Mouse (Mus musculus): ENCODE measurements around the gene Apbb2. TPM values are rescaled to one million over a fixed set of nuclear protein-coding genes. Genes with fewer than 3 reads are reported as not detected.

Apbb2 gene
- polyA plus RNA-seq, 2 experiments from 2014 or later = 5.0 TPM; not detected in 1

GRCm38 (mm10) chr5:66602287-66602820 lies 16.2 kb downstream of the Apbb2 start:
- ATAC-seq = no peak

GRCm38 (mm10) chr5:66600415-66600814 lies 18.2 kb downstream of the Apbb2 start:
- ATAC-seq = no peak

- no peak for ATAC-seq
Observed at GRCm38 (mm10) chr5:66599888-66600287, 18.7 kb downstream of the Apbb2 start.

- no peak for ATAC-seq
Observed at GRCm38 (mm10) chr5:66596296-66596695, 22.3 kb downstream of the Apbb2 start.

- ATAC-seq = no peak
Observed at GRCm38 (mm10) chr5:66594881-66595280, 23.7 kb downstream of the Apbb2 start.

GRCm38 (mm10) chr5:66586236-66586745 lies 32.3 kb downstream of the Apbb2 start:
- ATAC-seq = no peak

- ATAC-seq = no peak
Observed at GRCm38 (mm10) chr5:66583019-66583406, 35.6 kb downstream of the Apbb2 start.

GRCm38 (mm10) chr5:66582281-66583018 lies 36.1 kb downstream of the Apbb2 start:
- no peak for ATAC-seq

- ATAC-seq = no peak
Observed at GRCm38 (mm10) chr5:66579066-66579465, 39.5 kb downstream of the Apbb2 start.

GRCm38 (mm10) chr5:66576299-66576698 lies 42.3 kb downstream of the Apbb2 start:
- no peak for ATAC-seq

- ATAC-seq = no peak
Observed at GRCm38 (mm10) chr5:66575148-66575547, 43.4 kb downstream of the Apbb2 start.

GRCm38 (mm10) chr5:66573266-66573665 lies 45.3 kb downstream of the Apbb2 start:
- no peak for ATAC-seq

GRCm38 (mm10) chr5:66572086-66572855 lies 46.3 kb downstream of the Apbb2 start:
- no peak for ATAC-seq

GRCm38 (mm10) chr5:66570709-66571108 lies 47.9 kb downstream of the Apbb2 start:
- no peak for ATAC-seq

- ATAC-seq = no peak
Observed at GRCm38 (mm10) chr5:66569141-66569801, 49.3 kb downstream of the Apbb2 start.

- no peak for ATAC-seq
Observed at GRCm38 (mm10) chr5:66568002-66568401, 50.6 kb downstream of the Apbb2 start.

- ATAC-seq = no peak
Observed at GRCm38 (mm10) chr5:66567424-66567823, 51.2 kb downstream of the Apbb2 start.

- no peak for ATAC-seq
Observed at GRCm38 (mm10) chr5:66559591-66560175, 58.9 kb downstream of the Apbb2 start.

- no peak for ATAC-seq
Observed at GRCm38 (mm10) chr5:66558094-66558493, 60.5 kb downstream of the Apbb2 start.

GRCm38 (mm10) chr5:66553933-66554332 lies 64.7 kb downstream of the Apbb2 start:
- ATAC-seq = no peak

- no peak for ATAC-seq
Observed at GRCm38 (mm10) chr5:66552246-66552645, 66.3 kb downstream of the Apbb2 start.

- no peak for ATAC-seq
Observed at GRCm38 (mm10) chr5:66550292-66550691, 68.3 kb downstream of the Apbb2 start.

GRCm38 (mm10) chr5:66549691-66550090 lies 68.9 kb downstream of the Apbb2 start:
- no peak for ATAC-seq
